Mouse (Mus musculus) cerebellum, adult 11 months (tissue): ENCODE data around the gene Zbtb7a.

Experiments
- DNase-seq: peaks from one replicate; pipeline ENCODE4 v3.0.0; 2022

The Zbtb7a gene

GRCm38 (mm10) chr10:81139529-81139846 lies 4.5 kb downstream of the Zbtb7a start:
- DNase-seq, result no peak

GRCm38 (mm10) chr10:81140005-81140404 lies 5.0 kb downstream of the Zbtb7a start:
- DNase-seq, result peak; percentile 57

- DNase-seq, result peak; percentile 48
These were observed 5.9 kb downstream of the Zbtb7a start for GRCm38 (mm10) chr10:81140717-81141454.

- no peak for DNase-seq
These were observed 6.6 kb downstream of the Zbtb7a start for GRCm38 (mm10) chr10:81141455-81142210.

GRCm38 (mm10) chr10:81142551-81142981 lies 7.5 kb downstream of the Zbtb7a start:
- peak; percentile 45 for DNase-seq

- DNase-seq, result peak; percentile 70
These were observed 8.2 kb downstream of the Zbtb7a start for GRCm38 (mm10) chr10:81143157-81143633.

GRCm38 (mm10) chr10:81143845-81144437 lies 8.9 kb downstream of the Zbtb7a start:
- DNase-seq, result no peak

- DNase-seq, result no peak
These were observed 9.6 kb downstream of the Zbtb7a start for GRCm38 (mm10) chr10:81144667-81145066.

GRCm38 (mm10) chr10:81145307-81145706 lies 10.3 kb downstream of the Zbtb7a start:
- no peak for DNase-seq

- no peak for DNase-seq
These were observed 10.8 kb downstream of the Zbtb7a start for GRCm38 (mm10) chr10:81145778-81146177.

GRCm38 (mm10) chr10:81146296-81146695 lies 11.3 kb downstream of the Zbtb7a start:
- DNase-seq, result no peak

- DNase-seq, result no peak
These were observed 16.2 kb downstream of the Zbtb7a start for GRCm38 (mm10) chr10:81151261-81151660.

- DNase-seq, result no peak
These were observed 17.6 kb downstream of the Zbtb7a start for GRCm38 (mm10) chr10:81152609-81153008.

GRCm38 (mm10) chr10:81154313-81154712 lies 19.3 kb downstream of the Zbtb7a start:
- no peak for DNase-seq

- DNase-seq, result no peak
These were observed 19.7 kb downstream of the Zbtb7a start for GRCm38 (mm10) chr10:81154736-81155135.

GRCm38 (mm10) chr10:81161602-81162317 lies 26.7 kb downstream of the Zbtb7a start:
- DNase-seq, result no peak

GRCm38 (mm10) chr10:81162318-81162652 lies 27.3 kb downstream of the Zbtb7a start:
- DNase-seq, result no peak

GRCm38 (mm10) chr10:81165118-81165517 lies 30.1 kb downstream of the Zbtb7a start:
- DNase-seq, result peak; percentile 61

- peak; percentile 100 for DNase-seq
These were observed 32.4 kb downstream of the Zbtb7a start, which contains the start of gene Pias4 for GRCm38 (mm10) chr10:81167200-81168086. Gene Pias4, minus strand, starts transcription at chr10:81167923.

- no peak for DNase-seq
These were observed 33.0 kb downstream of the Zbtb7a start for GRCm38 (mm10) chr10:81168087-81168431.

GRCm38 (mm10) chr10:81168521-81169244 lies 33.7 kb downstream of the Zbtb7a start:
- DNase-seq, result peak; percentile 77
